Mouse (Mus musculus): ENCODE measurements around the gene Slc22a14. TPM values are rescaled to one million over a fixed set of nuclear protein-coding genes. Genes with fewer than 3 reads are reported as not detected.
A peak's percentile ranks its signal among the peaks of the same experiment; 100 is the strongest.
"Not testable (repeated sequence)": the region's sequence is repeated elsewhere in the genome, so short reads cannot be mapped to it uniquely, and the experiment has no call there.

Slc22a14 gene
- polyA plus RNA-seq, 1 experiment from 2014 or later: 0.16 TPM

DNA sequence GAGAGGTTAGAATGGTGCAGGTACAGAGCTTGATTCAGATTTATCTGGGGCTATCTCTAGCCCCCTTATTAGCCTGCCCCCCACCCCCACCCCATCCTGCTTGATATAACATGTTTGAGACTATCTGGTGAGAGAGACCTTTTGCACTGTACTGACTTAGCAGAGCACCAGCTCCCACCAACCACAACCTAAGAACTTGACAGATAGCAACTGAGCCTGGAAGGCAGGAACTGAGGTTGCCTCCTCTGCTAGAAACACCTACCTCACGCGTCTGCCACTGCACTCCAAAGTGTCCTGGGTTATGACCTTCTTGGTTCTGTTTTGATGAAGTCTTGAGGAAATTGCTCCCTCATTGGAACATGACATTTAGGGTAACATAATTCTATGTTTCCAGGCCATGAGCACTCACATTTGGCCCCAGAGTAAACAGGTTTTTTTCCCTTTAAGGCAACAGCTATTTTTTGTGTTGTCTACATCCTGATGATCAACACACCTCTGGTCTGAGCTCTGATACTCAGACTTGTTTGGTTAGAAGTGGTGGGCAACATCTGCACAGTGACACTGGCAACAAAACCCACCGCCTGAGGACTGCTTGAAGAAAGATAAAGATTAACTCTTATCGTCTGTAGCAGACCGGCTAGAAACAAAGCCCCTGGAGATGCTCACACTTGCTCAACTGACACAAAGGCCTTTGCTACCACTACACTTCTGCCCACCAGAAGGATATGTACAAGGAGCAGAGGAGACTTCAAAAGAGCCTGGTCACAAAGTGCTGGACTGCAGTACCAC, 84.3 kb downstream of the Slc22a14 start:
- Histone ChIP-seq H3K9me3 (ENCODE audit: control insufficient read depth, low read length) (no peaks in the 10 kb centered on the region), H3K4me3 (ENCODE audit: low read length) (no peak overlapping the region), H3K4me1 (ENCODE audit: control insufficient read depth, insufficient read depth, low read length) (no peaks in the 10 kb centered on the region), H3K36me3 (ENCODE audit: control insufficient read depth, insufficient read depth, low read length) (peaks cover 4% of the 10 kb centered on the region; the same call in 1 of the 2 replicates), H3K27me3 (replicated peaks; ENCODE audit: control insufficient read depth, insufficient read depth, low read length) (no peaks in the 10 kb centered on the region), H3K9ac (ENCODE audit: low read depth, low read length) (no peak overlapping the region), H3K27ac (ENCODE audit: low read length) (no peak overlapping the region), H3K4me2 (ENCODE audit: low read depth, low read length) (no peak overlapping the region)
- no peak for ATAC-seq
- WGBS: 74% methylated on average over 5 of the region's 5 CpGs

DNA sequence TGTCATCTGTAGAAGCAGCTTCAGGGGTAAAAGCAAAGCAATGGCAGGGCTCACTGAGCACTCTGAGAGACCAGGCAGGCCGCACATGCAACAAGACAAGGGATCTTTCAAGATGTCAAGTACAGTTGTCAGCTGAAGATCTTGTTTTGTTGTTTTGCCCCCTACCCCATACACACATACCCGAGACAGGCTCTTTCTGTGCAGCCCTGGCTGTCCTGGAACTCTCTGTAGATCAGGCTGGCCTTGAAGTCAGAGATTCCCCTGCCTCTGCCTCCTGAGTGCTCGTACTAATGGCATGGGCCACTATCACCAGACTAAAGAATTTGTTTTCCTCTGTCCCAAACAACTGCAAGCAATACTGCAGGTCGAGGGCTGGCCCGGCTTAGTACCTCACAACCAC, 87.3 kb downstream of the Slc22a14 start:
- ATAC-seq: no peak
- Histone ChIP-seq H3K9ac (ENCODE audit: low read depth, low read length) (no peak overlapping the region), H3K27ac (ENCODE audit: low read length) (no peak overlapping the region), H3K4me1 (ENCODE audit: control insufficient read depth, insufficient read depth, low read length) (no peaks in the 10 kb centered on the region), H3K9me3 (ENCODE audit: control insufficient read depth, low read length) (no peaks in the 10 kb centered on the region), H3K27me3 (replicated peaks; ENCODE audit: control insufficient read depth, insufficient read depth, low read length) (no peaks in the 10 kb centered on the region), H3K4me2 (ENCODE audit: low read depth, low read length) (no peak overlapping the region), H3K4me3 (ENCODE audit: low read length) (no peak overlapping the region), H3K36me3 (ENCODE audit: control insufficient read depth, insufficient read depth, low read length) (peaks cover 4% of the 10 kb centered on the region; the same call in 1 of the 2 replicates)
- WGBS: 87% methylated on average over 5 of the region's 5 CpGs

DNA sequence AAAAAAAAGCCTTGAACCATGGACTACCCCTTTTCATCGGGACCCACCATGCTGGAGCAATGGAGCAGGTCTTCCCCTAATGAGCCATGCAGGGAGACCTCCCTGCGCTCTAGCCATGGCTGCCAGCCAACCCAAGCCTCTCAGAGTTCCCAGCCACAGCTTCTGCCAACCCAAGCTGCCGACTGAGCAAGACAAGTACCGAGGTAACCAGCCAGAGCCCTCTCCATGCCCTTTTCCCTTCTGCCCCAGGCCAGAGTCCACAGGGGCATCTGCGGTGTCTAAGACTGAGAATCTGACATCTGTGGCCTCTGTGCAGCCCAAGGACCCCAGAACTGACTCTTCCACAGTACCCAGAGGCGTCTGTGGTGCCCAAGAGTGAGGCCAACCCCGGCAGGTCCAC, 89.0 kb downstream of the Slc22a14 start:
- Histone ChIP-seq H3K4me1 (ENCODE audit: control insufficient read depth, insufficient read depth, low read length) (no peaks in the 10 kb centered on the region), H3K27me3 (replicated peaks; ENCODE audit: control insufficient read depth, insufficient read depth, low read length) (no peaks in the 10 kb centered on the region), H3K4me2 (ENCODE audit: low read depth, low read length) (no peak overlapping the region), H3K9me3 (ENCODE audit: control insufficient read depth, low read length) (no peaks in the 10 kb centered on the region), H3K4me3 (ENCODE audit: low read length) (no peak overlapping the region), H3K27ac (ENCODE audit: low read length) (no peak overlapping the region), H3K9ac (ENCODE audit: low read depth, low read length) (0 out of 2 replicates have a peak overlapping the region, but pooled peaks have one; percentile 14), H3K36me3 (ENCODE audit: control insufficient read depth, insufficient read depth, low read length) (peaks cover 4% of the 10 kb centered on the region; the same call in 1 of the 2 replicates)
- WGBS: 84% methylated on average over 7 of the region's 7 CpGs
- ATAC-seq: no peak

DNA sequence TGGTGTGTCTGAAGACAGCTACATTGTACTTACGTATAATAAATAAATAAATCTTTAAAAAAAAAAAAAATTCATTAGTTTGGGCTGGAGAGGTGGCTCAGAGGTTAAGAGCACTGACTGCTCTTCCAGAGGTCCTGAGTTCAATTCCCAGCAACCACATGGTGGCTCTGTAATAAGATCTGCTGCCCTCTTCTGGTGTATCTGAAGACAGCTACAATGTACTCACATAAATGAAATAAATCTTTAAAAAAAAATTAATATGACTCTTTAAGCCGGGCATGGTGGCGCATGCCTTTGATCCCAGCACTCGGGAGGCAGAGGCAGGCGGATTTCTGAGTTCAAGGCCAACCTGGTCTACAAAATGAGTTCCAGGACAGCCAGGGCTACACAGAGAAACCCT, 90.5 kb downstream of the Slc22a14 start:
- not testable (repeated sequence) for H3K9me3 ChIP-seq (ENCODE audit: control insufficient read depth, low read length); H3K9ac ChIP-seq (ENCODE audit: low read depth, low read length); ATAC-seq; H3K4me3 ChIP-seq (ENCODE audit: low read length); H3K27me3 ChIP-seq (replicated peaks; ENCODE audit: control insufficient read depth, insufficient read depth, low read length); H3K27ac ChIP-seq (ENCODE audit: low read length); H3K4me1 ChIP-seq (ENCODE audit: control insufficient read depth, insufficient read depth, low read length); H3K36me3 ChIP-seq (ENCODE audit: control insufficient read depth, insufficient read depth, low read length); H3K4me2 ChIP-seq (ENCODE audit: low read depth, low read length)
- WGBS: 87% methylated on average over 5 of the region's 5 CpGs

DNA sequence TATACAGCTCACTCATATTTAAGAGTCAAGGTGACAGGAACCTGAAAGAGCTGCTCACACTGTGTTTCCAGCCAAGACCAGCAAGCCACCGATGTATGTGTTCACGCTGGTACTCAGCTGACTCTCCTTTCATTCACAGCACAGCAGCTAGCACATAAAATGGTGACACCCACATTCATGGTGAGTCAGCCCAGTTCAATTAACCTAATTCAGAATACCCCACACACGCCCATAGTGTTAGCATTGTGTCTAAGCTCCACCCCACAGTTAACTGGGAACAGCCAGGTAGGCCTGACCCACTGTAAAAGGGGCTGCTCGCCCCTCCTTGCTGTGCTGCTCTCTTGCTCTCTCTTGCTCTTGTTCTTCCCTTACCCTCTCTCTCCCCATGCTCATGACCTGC, 93.9 kb downstream of the Slc22a14 start:
- H3K27me3 ChIP-seq (replicated peaks; ENCODE audit: control insufficient read depth, insufficient read depth, low read length): no peaks in the 10 kb centered on the region
- no peaks in the 10 kb centered on the region for H3K36me3 ChIP-seq (ENCODE audit: control insufficient read depth, insufficient read depth, low read length)
- 76% methylated on average over 4 of the region's 4 CpGs for WGBS
- no peak overlapping the region for H3K4me2 ChIP-seq (ENCODE audit: low read depth, low read length)
- H3K9me3 ChIP-seq (ENCODE audit: control insufficient read depth, low read length): no peaks in the 10 kb centered on the region
- 0 out of 2 replicates have a peak, but pooled peaks have one; percentile 16 for ATAC-seq
- H3K4me3 ChIP-seq (ENCODE audit: low read length): no peak overlapping the region
- no peak overlapping the region for H3K27ac ChIP-seq (ENCODE audit: low read length)
- no peak overlapping the region for H3K9ac ChIP-seq (ENCODE audit: low read depth, low read length)
- H3K4me1 ChIP-seq (ENCODE audit: control insufficient read depth, insufficient read depth, low read length): no peaks in the 10 kb centered on the region

DNA sequence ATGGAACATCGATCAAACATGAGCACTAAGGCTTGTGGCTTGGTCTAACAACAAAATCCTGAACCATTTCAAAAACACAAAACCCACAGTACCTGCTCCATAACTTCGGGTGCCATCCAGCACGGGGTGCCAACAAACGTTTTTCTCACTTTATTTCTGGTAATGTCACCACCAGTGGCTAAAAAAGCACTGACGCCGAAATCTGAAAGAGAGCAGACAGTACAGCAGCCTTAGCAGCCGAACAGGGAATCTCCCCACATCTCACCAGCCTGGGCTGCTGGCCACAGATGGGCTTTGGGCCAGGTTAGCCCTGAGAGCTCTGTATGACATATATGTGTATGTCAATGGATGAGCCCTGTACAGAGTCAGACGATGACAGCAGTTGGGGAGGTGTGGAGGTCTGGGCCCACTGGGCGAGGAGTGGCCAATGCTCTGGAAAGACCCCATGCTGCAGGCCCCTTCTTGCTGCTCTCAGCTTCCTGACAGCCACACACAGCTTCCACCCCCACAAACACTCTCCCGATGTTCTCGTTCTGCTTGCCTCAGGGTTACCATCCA, 96.7 kb downstream of the Slc22a14 start:
- H3K9ac ChIP-seq (ENCODE audit: low read depth, low read length): no peak overlapping the region
- no peak overlapping the region for H3K4me3 ChIP-seq (ENCODE audit: low read length)
- no peak overlapping the region for H3K4me2 ChIP-seq (ENCODE audit: low read depth, low read length)
- no peak overlapping the region for H3K27ac ChIP-seq (ENCODE audit: low read length)
- no peaks in the 10 kb centered on the region for H3K9me3 ChIP-seq (ENCODE audit: control insufficient read depth, low read length)
- no peaks in the 10 kb centered on the region for H3K4me1 ChIP-seq (ENCODE audit: control insufficient read depth, insufficient read depth, low read length)
- 95% methylated on average over 11 of the region's 11 CpGs for WGBS
- no peaks in the 10 kb centered on the region for H3K36me3 ChIP-seq (ENCODE audit: control insufficient read depth, insufficient read depth, low read length)
- no peaks in the 10 kb centered on the region for H3K27me3 ChIP-seq (replicated peaks; ENCODE audit: control insufficient read depth, insufficient read depth, low read length)
- ATAC-seq: no peak

DNA sequence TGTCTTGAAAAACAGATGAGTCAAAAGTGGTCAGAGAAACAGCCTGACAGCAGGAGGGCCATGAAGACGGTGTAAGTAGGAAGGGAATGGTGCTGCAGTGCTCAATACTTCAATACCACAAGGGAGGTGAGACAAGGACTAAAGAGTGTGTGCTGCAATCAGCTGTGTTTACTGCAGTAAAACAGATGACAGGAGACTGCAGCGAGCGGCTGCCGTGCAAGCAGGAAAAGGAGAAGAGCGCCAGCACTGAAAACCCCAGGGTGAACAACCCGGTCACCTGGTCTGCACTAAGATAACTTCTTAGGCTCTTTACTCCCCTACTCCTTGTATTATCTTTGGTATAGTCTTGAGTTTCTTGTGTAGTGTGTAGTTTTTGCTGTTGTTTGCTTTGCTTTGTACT, 97.2 kb downstream of the Slc22a14 start:
- no peak for ATAC-seq
- Histone ChIP-seq H3K4me2 (ENCODE audit: low read depth, low read length) (no peak overlapping the region), H3K9me3 (ENCODE audit: control insufficient read depth, low read length) (no peaks in the 10 kb centered on the region), H3K9ac (ENCODE audit: low read depth, low read length) (no peak overlapping the region), H3K27ac (ENCODE audit: low read length) (no peak overlapping the region), H3K4me3 (ENCODE audit: low read length) (no peak overlapping the region), H3K27me3 (replicated peaks; ENCODE audit: control insufficient read depth, insufficient read depth, low read length) (no peaks in the 10 kb centered on the region), H3K36me3 (ENCODE audit: control insufficient read depth, insufficient read depth, low read length) (no peaks in the 10 kb centered on the region), H3K4me1 (ENCODE audit: control insufficient read depth, insufficient read depth, low read length) (no peaks in the 10 kb centered on the region)
- 67% methylated on average over 6 of the region's 6 CpGs for WGBS

DNA sequence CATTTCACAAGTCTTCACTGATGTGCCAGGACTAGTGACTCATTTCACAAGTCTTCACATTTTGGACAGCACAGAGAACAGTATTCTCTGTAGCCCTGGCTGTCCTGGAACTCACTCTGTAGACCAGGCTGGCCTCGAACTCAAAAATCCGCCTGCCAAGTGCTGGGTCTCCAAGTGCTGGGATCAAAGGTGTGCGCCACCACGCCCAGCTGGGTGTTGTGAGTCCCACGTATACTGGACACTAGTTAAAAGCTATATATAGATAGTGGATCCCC, 99.3 kb downstream of the Slc22a14 start:
- not testable (repeated sequence) for ATAC-seq; H3K36me3 ChIP-seq (ENCODE audit: control insufficient read depth, insufficient read depth, low read length)
- 89% methylated on average over 5 of the region's 5 CpGs for WGBS

DNA sequence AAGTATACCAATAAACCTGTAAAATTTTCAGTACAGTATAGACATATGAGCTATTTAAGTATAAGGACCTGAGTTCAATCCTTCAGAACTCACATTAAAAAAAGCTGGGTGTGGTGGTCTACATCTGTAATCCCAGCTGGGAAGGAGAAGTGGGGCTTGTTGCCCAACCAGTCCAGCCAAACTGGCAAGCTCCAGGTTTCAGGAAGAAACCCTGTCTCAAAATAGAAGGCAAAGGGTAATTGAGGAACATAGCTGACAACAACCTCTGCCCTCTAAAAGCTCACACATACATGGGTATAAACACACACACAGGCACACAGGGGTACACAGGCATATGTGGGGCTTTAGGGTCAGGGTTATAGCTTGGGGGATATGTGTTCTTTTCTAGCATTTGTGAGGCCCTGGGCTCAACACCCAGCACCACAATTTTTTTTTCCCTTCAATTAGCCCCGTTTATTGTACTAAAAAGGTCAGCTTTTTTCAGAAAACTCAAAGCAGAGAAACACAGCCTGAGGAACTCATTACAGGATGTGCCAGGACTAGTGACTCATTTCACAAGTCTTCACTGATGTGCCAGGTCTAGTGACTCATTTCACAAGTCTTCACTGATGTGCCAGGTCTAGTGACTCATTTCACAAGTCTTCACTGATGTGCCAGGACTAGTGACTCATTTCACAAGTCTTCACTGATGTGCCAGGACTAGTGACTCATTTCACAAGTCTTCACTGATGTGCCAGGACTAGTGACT, 99.8 kb downstream of the Slc22a14 start:
- not testable (repeated sequence) for H3K27me3 ChIP-seq (replicated peaks; ENCODE audit: control insufficient read depth, insufficient read depth, low read length); H3K9ac ChIP-seq (ENCODE audit: low read depth, low read length); H3K27ac ChIP-seq (ENCODE audit: low read length); H3K4me2 ChIP-seq (ENCODE audit: low read depth, low read length); ATAC-seq; H3K4me3 ChIP-seq (ENCODE audit: low read length); H3K9me3 ChIP-seq (ENCODE audit: control insufficient read depth, low read length); H3K36me3 ChIP-seq (ENCODE audit: control insufficient read depth, insufficient read depth, low read length); H3K4me1 ChIP-seq (ENCODE audit: control insufficient read depth, insufficient read depth, low read length)
- 87% methylated on average over 1 of the region's 1 CpGs for WGBS

More for the DNA sequence above, 99.3 kb downstream of the Slc22a14 start:
- H3K27me3 ChIP-seq (replicated peaks; ENCODE audit: control insufficient read depth, insufficient read depth, low read length); H3K9me3 ChIP-seq (ENCODE audit: control insufficient read depth, low read length); H3K4me2 ChIP-seq (ENCODE audit: low read depth, low read length); H3K4me3 ChIP-seq (ENCODE audit: low read length); H3K27ac ChIP-seq (ENCODE audit: low read length); H3K9ac ChIP-seq (ENCODE audit: low read depth, low read length); H3K4me1 ChIP-seq (ENCODE audit: control insufficient read depth, insufficient read depth, low read length): not testable (repeated sequence)
